Mouse (Mus musculus) liver, adult (tissue): ENCODE results near the gene Mgat1.

Experiments
- GATA4 ChIP-seq: IDR thresholded peaks from 2 replicates; pipeline ENCODE4 v1.6.1; 2014; ENCODE audit warnings: mild to moderate bottlenecking, low read length; ENCODE audit not compliant: insufficient replicate concordance

Gene Mgat1

GRCm38 (mm10) chr11:49243727-49244594, at the start of gene Mgat1:
Mgat1 (plus strand) TSS chr11:49244191.
- TF ChIP-seq GATA4: peak; percentile 23; the same call in 1 of the 2 replicates

GRCm38 (mm10) chr11:49195819-49196322, 48.1 kb upstream of the Mgat1 start:
- peak; percentile 99 for TF ChIP-seq GATA4

GRCm38 (mm10) chr11:49200666-49201065, 43.3 kb upstream of the Mgat1 start:
- TF ChIP-seq GATA4: no peak

- no peak for TF ChIP-seq GATA4
Observed at GRCm38 (mm10) chr11:49201142-49201541, 42.8 kb upstream of the Mgat1 start.

GRCm38 (mm10) chr11:49202071-49202470, 41.9 kb upstream of the Mgat1 start:
- no peak for TF ChIP-seq GATA4

GRCm38 (mm10) chr11:49202523-49203061, 41.4 kb upstream of the Mgat1 start:
- peak; percentile 44; the same call in 1 of the 2 replicates for TF ChIP-seq GATA4

- TF ChIP-seq GATA4: 0 out of 2 replicates have a peak, but pooled peaks have one; percentile 48
Observed at GRCm38 (mm10) chr11:49203129-49203768, 40.7 kb upstream of the Mgat1 start, which contains the start of gene Zfp62. Zfp62 (plus strand) TSS chr11:49203292.

- TF ChIP-seq GATA4: 0 out of 2 replicates have a peak, but pooled peaks have one; percentile 28
Observed at GRCm38 (mm10) chr11:49203771-49204497, 40.1 kb upstream of the Mgat1 start.

- no peak for TF ChIP-seq GATA4
Observed at GRCm38 (mm10) chr11:49205080-49205590, 38.9 kb upstream of the Mgat1 start.

- no peak for TF ChIP-seq GATA4
Observed at GRCm38 (mm10) chr11:49207495-49207894, 36.5 kb upstream of the Mgat1 start.

- no peak for TF ChIP-seq GATA4
Observed at GRCm38 (mm10) chr11:49212577-49212976, 31.4 kb upstream of the Mgat1 start.

- TF ChIP-seq GATA4: no peak
Observed at GRCm38 (mm10) chr11:49213505-49213904, 30.5 kb upstream of the Mgat1 start.

GRCm38 (mm10) chr11:49219271-49219670, 24.7 kb upstream of the Mgat1 start:
- TF ChIP-seq GATA4: no peak

GRCm38 (mm10) chr11:49224455-49224854, 19.5 kb upstream of the Mgat1 start:
- TF ChIP-seq GATA4: no peak

GRCm38 (mm10) chr11:49232781-49233180, 11.2 kb upstream of the Mgat1 start:
- no peak for TF ChIP-seq GATA4
